Mouse (Mus musculus) B cell, adult 2 months (primary cell): Measurements from ENCODE around the gene Aup1.

ENCODE experiments used
- DNase-seq, 2 experiments: peaks; one replicate each; pipeline ENCODE4 v3.0.0; 2022

The Aup1 gene

GRCm38 (mm10) chr6:83031921-83032590 is 22.3 kb upstream of the Aup1 start:
- no peak for DNase-seq

DNA sequence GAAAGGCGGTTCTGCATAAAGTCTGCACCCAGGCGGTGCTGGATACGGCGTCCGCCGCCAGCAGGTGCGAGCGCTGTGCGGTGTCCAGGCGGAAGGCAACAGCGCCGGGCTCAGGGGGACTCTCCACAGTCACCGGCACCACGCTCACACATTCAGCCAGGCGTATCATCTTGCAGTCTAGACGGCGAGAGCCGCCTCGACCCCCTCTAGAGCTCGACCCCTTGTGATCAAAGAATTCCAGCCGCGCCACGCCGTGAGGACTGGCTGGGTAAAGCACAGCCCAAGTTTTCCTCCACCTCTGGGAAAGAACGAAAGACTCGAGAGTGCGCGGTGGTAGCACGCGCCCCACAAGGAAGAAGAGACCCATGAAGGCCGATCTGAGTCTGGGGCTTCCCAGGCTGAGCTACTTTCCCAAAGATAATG is 21.5 kb upstream of the Aup1 start:
- DNase-seq: peak; percentile 66 to 67

- peak; percentile 76 to 81 for DNase-seq
Observed at GRCm38 (mm10) chr6:83033249-83034185, 20.8 kb upstream of the Aup1 start, which contains the start of the genes Dok1 and Loxl3. Gene Dok1 (minus strand): TSS chr6:83033471. Gene Loxl3 (plus strand): TSS chr6:83034173.

GRCm38 (mm10) chr6:83034463-83035055 is 19.8 kb upstream of the Aup1 start:
- no peak for DNase-seq

- no peak for DNase-seq
Observed at GRCm38 (mm10) chr6:83037188-83037587, 17.1 kb upstream of the Aup1 start.

DNA sequence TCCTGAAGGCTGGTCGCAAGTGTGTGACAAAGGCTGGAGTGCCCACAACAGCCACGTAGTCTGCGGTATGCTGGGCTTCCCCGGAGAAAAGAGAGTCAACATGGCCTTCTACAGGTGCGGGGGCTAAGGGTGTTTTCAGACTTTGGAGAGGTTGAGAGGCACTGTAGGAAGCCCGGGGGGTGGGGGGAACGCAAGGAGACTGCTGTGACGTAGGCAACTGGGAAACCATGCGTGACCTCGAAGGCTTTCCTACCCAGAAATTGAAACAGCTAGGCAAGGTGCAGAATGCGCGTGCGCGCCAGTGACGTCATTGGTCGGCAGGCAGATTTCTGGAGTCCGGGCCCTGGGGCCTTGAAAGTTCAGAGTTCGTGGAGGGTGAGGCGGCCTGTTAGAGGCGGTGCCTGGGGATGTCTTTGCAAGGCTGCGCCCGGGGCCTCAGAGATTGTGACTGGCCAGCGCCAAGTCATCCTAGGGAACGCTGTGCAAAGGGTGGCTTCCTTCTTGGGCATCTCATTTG is 15.8 kb upstream of the Aup1 start:
- peak; percentile 98 to 99 for DNase-seq

DNA sequence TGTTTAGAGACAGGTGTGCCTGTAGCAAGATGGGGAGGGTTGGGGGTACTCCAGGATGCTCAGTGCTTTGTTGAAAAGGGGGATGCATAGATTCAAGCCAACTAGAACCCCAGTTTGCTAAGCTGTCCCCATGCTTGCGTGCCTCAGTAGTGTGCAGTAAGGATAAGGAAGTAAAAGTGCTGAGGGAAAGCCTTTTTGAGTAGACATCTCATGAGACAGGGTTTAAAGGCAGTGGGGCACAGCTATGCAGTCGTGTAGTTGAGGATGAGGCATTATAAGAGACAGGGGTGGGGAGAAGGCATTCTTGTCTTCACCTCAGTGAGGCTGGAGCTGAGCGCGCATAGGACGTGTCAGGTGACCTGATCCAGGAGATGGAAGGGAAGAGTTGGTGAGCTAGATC is 13.7 kb upstream of the Aup1 start:
- DNase-seq: no peak

- DNase-seq: no peak
Observed at GRCm38 (mm10) chr6:83043561-83043960, 10.8 kb upstream of the Aup1 start.

- no peak for DNase-seq
Observed at GRCm38 (mm10) chr6:83043993-83044392, 10.3 kb upstream of the Aup1 start.

DNA sequence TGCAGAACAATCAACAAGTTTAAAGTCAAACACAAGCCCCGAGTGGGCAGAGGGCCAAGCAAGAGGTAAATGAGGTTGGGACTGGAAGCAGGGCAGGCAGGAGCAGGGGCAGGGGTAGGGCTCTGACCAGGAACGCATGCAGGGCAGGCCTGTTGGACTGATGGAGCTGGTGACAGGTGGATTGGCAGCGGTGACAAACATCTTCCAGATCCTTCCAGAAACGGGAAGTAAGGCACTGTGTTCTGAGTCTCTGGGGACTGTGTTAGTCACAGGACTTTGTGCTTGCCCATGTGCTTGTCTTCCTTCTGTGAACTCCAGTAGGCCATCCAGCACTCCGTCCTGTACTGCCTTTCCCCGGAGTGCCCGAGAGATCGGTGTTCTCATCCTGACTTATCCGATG is 9.6 kb upstream of the Aup1 start:
- DNase-seq: peak; percentile 55 to 65

DNA sequence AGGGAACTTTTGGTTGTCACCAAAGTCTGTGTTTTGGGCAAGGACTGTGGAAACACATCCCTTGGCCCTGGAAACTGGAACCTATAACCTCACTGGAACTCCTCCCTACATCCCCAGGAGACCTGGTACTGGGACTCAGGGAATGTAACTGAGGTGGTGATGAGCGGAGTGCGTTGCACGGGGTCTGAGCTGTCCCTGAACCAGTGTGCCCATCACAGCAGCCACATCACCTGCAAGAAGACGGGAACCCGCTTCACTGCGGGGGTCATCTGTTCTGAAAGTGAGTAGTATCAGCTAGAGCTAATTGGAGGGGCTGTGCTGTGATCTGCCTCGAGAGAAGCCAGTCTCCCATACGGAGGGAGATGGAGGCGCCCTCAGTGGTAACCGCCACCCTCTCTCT is 5.0 kb upstream of the Aup1 start:
- no peak for DNase-seq

DNA sequence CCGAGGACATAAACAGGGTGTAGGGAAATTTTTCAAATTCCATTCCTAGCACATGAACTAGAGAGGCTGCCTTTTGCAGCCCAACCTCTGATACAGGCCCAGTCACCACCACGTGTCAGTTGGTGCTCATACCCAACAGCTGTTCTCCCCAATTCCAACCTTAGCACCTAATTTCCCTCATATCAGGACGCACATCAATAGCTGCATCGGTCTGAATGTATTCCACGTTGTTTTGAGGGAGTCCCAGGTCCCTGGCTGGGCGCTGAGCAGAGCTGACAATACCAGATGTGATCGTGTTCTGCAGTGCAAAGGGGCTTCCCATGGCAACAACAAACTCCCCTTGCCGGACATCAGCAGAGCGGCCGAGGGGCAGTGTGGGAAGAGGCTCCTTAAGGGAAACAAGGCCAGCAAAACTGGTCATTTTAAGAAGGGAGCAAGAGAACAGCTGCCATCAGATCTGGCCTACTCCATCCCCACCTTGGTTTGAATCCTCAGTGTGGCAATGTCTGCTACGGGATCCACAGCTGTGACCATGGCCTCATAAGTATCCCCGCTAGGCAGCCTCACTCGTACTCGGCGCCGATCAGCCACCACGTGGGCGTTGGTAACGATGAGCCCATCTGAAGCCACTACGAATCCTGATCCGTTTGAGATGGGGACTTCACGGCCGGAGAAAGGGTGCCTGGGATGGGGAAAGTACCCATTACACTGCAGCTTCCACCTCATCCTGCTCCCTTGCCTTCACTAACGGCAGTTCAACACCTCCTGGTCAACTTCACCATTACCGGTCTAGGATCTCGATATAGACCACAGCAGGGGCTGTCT is 973 bp upstream of the Aup1 start:
- peak; percentile 37 to 45 for DNase-seq

GRCm38 (mm10) chr6:83054871-83055431 is 630 bp downstream of the Aup1 start, which contains the start of gene Htra2:
Gene Htra2 (minus strand): TSS chr6:83055273.
- DNase-seq: peak in 1 of 2 experiments; percentile 47

GRCm38 (mm10) chr6:83057790-83058189 is 3.5 kb downstream of the Aup1 start, which contains the start of gene Dqx1:
Gene Dqx1 (plus strand): TSS chr6:83057844.
- DNase-seq: no peak

DNA sequence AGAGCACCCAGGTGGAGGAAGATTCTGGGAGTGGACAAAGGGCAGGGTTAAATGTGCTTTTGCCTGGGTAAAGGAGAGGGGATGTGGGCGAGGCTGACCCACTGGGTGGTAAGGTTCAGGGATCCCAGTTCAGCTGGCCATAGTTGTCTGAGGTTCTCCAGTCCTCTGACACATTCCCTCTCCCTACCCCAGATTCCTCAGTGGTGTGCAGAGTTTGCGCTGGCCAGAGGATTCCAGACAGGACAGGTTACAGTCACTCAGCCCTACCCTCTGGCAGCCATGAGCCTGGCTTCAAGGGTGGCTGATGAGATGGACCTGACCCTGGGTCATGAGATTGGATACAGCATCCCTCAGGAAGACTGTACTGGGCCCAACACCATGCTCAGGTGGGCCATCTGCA is 4.4 kb downstream of the Aup1 start:
- DNase-seq: no peak

GRCm38 (mm10) chr6:83065995-83066394 is 11.7 kb downstream of the Aup1 start:
- DNase-seq: peak in 1 of 2 experiments; percentile 26

DNA sequence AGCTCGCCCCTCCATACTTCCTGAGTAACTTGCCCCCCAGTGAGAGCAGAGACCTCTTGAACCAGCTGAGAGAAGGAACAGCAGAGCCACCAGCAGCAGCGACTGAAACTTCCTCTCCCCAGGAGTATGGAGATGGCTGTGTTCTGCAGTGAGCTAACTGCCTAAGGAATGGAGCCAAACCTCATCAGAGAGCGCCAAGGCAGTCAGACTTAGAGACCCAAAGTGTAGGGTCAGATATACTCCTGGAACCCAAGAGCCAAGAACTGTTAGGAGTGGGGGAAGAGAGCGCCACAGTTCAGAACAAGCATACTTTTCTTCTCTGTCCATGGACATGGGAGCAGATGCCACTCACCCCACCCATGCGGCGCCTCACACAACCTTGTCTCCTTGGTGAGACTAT is 12.1 kb downstream of the Aup1 start:
- no peak for DNase-seq

DNA sequence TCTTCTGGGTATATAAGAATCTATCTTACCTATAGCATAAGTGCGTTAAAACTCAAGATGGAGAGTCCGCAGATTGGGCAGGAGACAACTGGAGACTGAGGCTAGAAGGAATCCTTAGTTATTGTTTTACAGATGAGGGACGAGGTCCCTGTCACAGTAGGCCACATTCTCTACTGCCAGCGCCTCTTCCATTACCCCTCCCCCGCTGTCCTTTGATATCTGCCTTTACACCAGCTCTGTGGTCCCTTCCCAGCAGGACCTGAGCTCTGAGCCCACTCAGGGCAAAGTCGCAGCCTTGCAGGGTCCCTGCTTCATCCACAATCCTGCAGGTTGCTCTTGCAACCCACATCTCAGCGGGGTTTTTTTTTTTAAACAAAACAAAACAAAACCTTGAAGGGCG is 13.9 kb downstream of the Aup1 start:
- DNase-seq: no peak

- DNase-seq: peak; percentile 28 to 51
Observed at GRCm38 (mm10) chr6:83068706-83069487, 14.6 kb downstream of the Aup1 start.

DNA sequence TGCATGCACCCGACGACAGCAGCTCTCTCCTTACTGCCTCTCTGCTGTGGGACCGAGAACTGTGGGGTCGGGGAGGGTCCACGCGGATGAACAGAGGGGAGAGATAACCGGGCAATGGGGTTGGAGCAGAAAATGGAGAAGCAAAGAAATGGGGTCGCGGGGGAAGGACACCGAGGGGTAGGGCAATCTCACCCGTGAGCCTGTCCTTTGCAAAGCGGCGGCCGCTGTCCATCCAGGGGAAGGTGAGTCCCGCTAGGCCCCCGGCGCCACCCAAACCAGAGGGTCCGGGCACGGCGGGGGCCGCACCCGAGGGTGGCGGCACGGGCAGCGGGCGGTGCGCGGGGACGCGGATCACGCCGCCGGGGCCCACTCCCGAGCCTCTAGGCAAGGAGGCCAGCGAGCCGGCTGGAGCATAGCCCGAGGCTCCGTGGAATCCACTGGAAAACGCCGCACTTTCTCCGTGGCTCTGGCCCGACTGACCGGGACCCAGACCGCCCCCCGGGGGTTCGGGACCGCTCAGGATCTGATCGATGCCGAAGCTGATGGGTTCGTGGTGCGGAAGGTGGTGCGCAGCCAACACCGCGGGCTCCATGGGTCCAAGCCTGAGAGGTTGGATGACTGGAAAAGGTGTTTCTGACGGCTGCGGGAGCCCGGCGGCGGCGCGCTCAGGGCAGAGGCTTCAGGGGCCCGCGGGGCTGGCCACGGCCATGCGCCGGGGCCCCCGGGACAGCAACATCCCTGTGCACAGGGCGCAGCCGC is 15.3 kb downstream of the Aup1 start:
- peak; percentile 37 to 46 for DNase-seq

- DNase-seq: no peak
Observed at GRCm38 (mm10) chr6:83070247-83070310, 15.8 kb downstream of the Aup1 start, which contains the start of gene Tlx2. Gene Tlx2 (minus strand): TSS chr6:83070293.
